Mouse (Mus musculus): Measurements from ENCODE around the gene Pik3ip1. TPM values are rescaled to one million over a fixed set of nuclear protein-coding genes. Genes with fewer than 3 reads are reported as not detected.

Pik3ip1 gene
- polyA plus RNA-seq, 1 experiment from 2014 or later = 7.0 TPM

DNA sequence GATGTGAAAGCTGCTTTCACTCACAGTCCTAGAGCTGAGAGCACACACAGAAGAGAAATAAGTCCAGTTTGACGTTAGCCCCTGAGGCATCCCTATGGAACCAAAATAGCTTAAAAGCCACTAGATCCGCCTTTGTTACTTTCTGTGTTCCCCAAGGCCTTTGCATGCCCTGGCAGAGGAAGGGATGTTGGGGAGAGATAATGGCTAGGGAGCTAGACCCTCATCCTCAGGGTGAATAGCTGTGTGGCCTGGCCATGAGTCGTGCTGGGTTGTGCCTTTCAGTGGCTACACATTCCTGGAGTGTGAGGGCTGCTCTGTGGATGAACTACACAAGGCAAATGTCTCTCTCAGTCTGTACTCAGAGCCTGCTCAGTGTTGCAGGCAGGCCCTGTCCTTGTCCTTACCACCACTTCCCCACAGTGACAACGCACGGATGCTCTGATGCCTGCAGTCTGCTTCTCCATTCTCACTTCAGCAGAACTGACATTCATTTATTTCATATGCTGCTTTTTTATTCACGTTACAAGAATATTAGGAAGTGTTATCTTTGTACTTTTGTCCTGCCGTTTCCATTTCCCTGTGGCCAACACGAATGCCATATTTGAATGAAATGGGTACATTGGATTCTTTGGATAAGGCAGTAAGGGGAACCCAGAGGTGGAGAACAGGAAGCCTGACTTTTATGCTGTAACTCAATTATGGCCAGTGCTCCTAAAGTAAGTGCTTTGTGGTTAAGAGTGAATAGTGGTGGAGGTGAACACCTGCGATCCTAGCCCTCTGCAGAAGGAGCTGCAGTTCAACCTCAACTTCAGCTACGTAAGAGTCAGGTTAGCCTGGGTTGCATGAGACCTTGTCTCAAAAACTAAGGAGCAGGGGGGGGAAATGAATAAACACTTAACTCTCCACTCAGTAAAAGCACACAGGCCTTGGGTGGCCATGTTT is 32.1 kb upstream of the Pik3ip1 start:
- H3K4me3 ChIP-seq (ENCODE audit: low read length) = no peak overlapping the region
- peaks cover 12% of the 10 kb centered on the region for H3K4me1 ChIP-seq (ENCODE audit: control insufficient read depth, insufficient read depth, low read length)

DNA sequence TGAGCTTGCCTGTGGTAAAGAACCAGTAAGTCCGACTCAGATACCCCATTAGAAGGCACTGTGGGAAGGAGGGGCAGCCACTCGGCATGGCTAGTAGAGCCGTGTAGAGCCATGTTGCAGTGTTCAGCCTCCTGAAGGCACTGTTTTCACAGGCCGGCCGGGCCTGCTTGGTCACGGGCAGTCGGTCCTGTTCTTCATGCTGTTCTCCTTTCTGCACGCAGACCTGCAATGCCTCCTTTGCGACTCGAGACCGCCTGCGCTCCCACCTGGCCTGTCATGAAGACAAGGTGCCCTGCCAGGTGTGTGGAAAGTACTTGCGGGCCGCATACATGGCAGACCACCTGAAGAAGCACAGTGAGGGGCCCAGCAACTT is 31.4 kb upstream of the Pik3ip1 start:
- no peak for ATAC-seq (ENCODE audit: low FRiP score, low TSS enrichment)
- H3K4me1 ChIP-seq (ENCODE audit: control insufficient read depth, insufficient read depth, low read length) = peaks cover 5% of the 10 kb centered on the region; the same call in 1 of the 2 replicates
- H3K27me3 ChIP-seq (ENCODE audit: control insufficient read depth, insufficient read depth, low read length) = no peaks in the 10 kb centered on the region
- no peak overlapping the region for H3K4me3 ChIP-seq (ENCODE audit: low read length)
- H3K9ac ChIP-seq (ENCODE audit: low read depth, low read length) = no peak overlapping the region
- WGBS = 91% methylated on average over 14 of the region's 14 CpGs
- no peak overlapping the region for H3K4me2 ChIP-seq (replicated peaks; ENCODE audit: low read depth, low read length)
- H3K27ac ChIP-seq (ENCODE audit: low read depth, low read length) = no peak overlapping the region
- H3K9me3 ChIP-seq (ENCODE audit: control insufficient read depth, low read length) = no peaks in the 10 kb centered on the region
- H3K36me3 ChIP-seq (ENCODE audit: control insufficient read depth, insufficient read depth, low read length) = peaks cover 98% of the 10 kb centered on the region

More for the DNA sequence above, 32.1 kb upstream of the Pik3ip1 start:
- no peak overlapping the region for H3K4me2 ChIP-seq (replicated peaks; ENCODE audit: low read depth, low read length)
- no peak overlapping the region for H3K9ac ChIP-seq (ENCODE audit: low read depth, low read length)
- WGBS = 82% methylated on average over 10 of the region's 10 CpGs
- peaks cover 98% of the 10 kb centered on the region for H3K36me3 ChIP-seq (ENCODE audit: control insufficient read depth, insufficient read depth, low read length)
- no peak overlapping the region for H3K27ac ChIP-seq (ENCODE audit: low read depth, low read length)
- no peak for ATAC-seq (ENCODE audit: low FRiP score, low TSS enrichment)
- H3K27me3 ChIP-seq (ENCODE audit: control insufficient read depth, insufficient read depth, low read length) = no peaks in the 10 kb centered on the region
- no peaks in the 10 kb centered on the region for H3K9me3 ChIP-seq (ENCODE audit: control insufficient read depth, low read length)

DNA sequence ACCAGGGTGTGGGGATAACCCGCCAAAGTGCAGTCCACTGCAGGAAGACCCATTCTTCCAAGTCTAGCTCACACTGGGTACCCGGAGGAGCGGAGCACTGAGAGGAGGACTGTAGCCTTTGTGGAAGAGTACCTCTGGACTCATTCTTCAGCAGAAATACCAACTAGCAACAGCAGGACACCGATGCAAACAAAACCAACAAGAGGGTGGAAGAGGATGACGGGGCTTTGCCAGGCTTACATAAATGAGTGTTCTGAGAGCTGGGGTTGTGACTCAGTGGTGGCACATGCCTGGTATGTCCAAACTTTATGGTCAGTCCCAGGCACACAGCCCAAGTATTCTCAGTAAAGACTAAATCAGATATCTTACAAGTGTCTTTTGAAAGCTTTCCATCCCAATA is 29.1 kb upstream of the Pik3ip1 start:
- Histone ChIP-seq H3K4me2 (replicated peaks; ENCODE audit: low read depth, low read length) (no peak overlapping the region), H3K4me3 (ENCODE audit: low read length) (no peak overlapping the region), H3K9ac (ENCODE audit: low read depth, low read length) (no peak overlapping the region), H3K36me3 (ENCODE audit: control insufficient read depth, insufficient read depth, low read length) (peaks cover 98% of the 10 kb centered on the region), H3K4me1 (ENCODE audit: control insufficient read depth, insufficient read depth, low read length) (no peaks in the 10 kb centered on the region), H3K27ac (ENCODE audit: low read depth, low read length) (no peak overlapping the region), H3K27me3 (ENCODE audit: control insufficient read depth, insufficient read depth, low read length) (no peaks in the 10 kb centered on the region), H3K9me3 (ENCODE audit: control insufficient read depth, low read length) (no peaks in the 10 kb centered on the region)
- no peak for ATAC-seq (ENCODE audit: low FRiP score, low TSS enrichment)
- WGBS = 97% methylated on average over 5 of the region's 5 CpGs

DNA sequence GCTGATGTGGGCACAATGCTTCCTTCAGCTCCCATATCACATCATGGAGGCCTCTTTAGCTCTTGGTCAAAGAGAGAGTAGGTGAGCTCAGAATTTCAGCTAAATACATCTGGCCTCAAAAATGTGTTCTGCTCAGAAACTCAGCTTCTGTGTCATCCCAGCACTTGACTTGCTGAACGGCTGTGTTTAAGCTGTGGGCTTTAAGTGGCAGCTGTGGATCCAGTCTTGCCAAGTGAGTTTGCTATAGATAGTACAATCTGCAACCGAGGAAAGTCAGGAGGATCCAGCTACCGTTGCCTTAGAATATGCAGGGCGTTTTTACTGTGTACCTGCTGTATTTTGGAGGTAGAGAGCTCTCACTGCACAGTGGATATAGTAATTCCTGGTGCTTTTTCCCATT is 27.8 kb upstream of the Pik3ip1 start:
- H3K36me3 ChIP-seq (ENCODE audit: control insufficient read depth, insufficient read depth, low read length) = peaks cover 98% of the 10 kb centered on the region
- no peak overlapping the region for H3K27ac ChIP-seq (ENCODE audit: low read depth, low read length)
- no peaks in the 10 kb centered on the region for H3K27me3 ChIP-seq (ENCODE audit: control insufficient read depth, insufficient read depth, low read length)
- WGBS = 91% methylated on average over 4 of the region's 4 CpGs
- no peak overlapping the region for H3K4me2 ChIP-seq (replicated peaks; ENCODE audit: low read depth, low read length)
- no peak for ATAC-seq (ENCODE audit: low FRiP score, low TSS enrichment)
- H3K9ac ChIP-seq (ENCODE audit: low read depth, low read length) = no peak overlapping the region
- H3K9me3 ChIP-seq (ENCODE audit: control insufficient read depth, low read length) = no peaks in the 10 kb centered on the region
- H3K4me1 ChIP-seq (ENCODE audit: control insufficient read depth, insufficient read depth, low read length) = no peaks in the 10 kb centered on the region
- H3K4me3 ChIP-seq (ENCODE audit: low read length) = no peak overlapping the region

DNA sequence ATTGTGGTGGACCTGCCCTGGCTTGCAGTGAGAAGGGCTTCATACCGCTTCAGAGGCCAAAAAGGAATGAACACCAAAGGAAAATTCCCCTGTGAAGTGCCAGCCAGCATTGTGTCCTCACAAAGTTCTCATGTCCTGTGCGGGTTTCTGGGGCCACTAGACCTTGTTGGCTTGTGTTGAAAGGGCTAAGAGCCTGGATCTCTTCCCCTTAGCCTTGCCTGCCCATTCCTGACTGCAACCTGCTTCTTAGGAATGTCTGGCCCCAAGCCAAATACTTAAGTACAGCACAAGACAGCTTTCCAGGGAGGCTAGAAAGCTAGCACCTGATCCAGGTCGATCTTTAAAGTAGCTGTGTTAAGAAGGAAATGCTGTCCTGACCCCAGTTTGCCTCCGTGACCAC is 27.4 kb upstream of the Pik3ip1 start:
- no peak overlapping the region for H3K9ac ChIP-seq (ENCODE audit: low read depth, low read length)
- no peak overlapping the region for H3K4me3 ChIP-seq (ENCODE audit: low read length)
- ATAC-seq (ENCODE audit: low FRiP score, low TSS enrichment) = no peak
- 79% methylated on average over 4 of the region's 4 CpGs for WGBS
- H3K36me3 ChIP-seq (ENCODE audit: control insufficient read depth, insufficient read depth, low read length) = peaks cover 98% of the 10 kb centered on the region
- H3K27ac ChIP-seq (ENCODE audit: low read depth, low read length) = no peak overlapping the region
- no peak overlapping the region for H3K4me2 ChIP-seq (replicated peaks; ENCODE audit: low read depth, low read length)
- H3K9me3 ChIP-seq (ENCODE audit: control insufficient read depth, low read length) = no peaks in the 10 kb centered on the region
- no peaks in the 10 kb centered on the region for H3K4me1 ChIP-seq (ENCODE audit: control insufficient read depth, insufficient read depth, low read length)
- no peaks in the 10 kb centered on the region for H3K27me3 ChIP-seq (ENCODE audit: control insufficient read depth, insufficient read depth, low read length)

DNA sequence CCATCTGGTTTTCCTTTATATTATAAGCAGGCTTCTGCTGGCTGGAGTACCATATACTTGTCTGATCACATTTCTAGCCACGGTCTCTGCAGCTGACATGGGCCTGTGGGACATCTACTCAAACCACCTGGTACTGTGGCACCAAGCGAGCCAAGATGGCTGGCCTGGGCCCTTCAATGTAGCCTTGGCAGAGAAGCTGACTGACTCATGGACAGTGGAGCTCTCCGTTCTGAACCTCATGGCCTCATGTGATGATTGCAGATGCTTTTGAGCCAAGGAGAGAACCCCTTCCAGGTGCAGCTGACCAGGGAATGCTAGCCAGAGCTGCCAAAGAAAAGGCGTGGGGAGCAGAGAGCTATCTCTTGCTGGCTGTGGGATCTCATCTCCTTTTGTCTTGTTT is 24.4 kb upstream of the Pik3ip1 start:
- H3K9ac ChIP-seq (ENCODE audit: low read depth, low read length) = no peak overlapping the region
- H3K4me2 ChIP-seq (replicated peaks; ENCODE audit: low read depth, low read length) = no peak overlapping the region
- H3K27me3 ChIP-seq (ENCODE audit: control insufficient read depth, insufficient read depth, low read length) = no peaks in the 10 kb centered on the region
- WGBS = 95% methylated on average over 4 of the region's 4 CpGs
- no peaks in the 10 kb centered on the region for H3K9me3 ChIP-seq (ENCODE audit: control insufficient read depth, low read length)
- H3K4me3 ChIP-seq (ENCODE audit: low read length) = no peak overlapping the region
- H3K36me3 ChIP-seq (ENCODE audit: control insufficient read depth, insufficient read depth, low read length) = peaks cover 98% of the 10 kb centered on the region
- H3K4me1 ChIP-seq (ENCODE audit: control insufficient read depth, insufficient read depth, low read length) = no peaks in the 10 kb centered on the region
- H3K27ac ChIP-seq (ENCODE audit: low read depth, low read length) = no peak overlapping the region
- ATAC-seq (ENCODE audit: low FRiP score, low TSS enrichment) = no peak

DNA sequence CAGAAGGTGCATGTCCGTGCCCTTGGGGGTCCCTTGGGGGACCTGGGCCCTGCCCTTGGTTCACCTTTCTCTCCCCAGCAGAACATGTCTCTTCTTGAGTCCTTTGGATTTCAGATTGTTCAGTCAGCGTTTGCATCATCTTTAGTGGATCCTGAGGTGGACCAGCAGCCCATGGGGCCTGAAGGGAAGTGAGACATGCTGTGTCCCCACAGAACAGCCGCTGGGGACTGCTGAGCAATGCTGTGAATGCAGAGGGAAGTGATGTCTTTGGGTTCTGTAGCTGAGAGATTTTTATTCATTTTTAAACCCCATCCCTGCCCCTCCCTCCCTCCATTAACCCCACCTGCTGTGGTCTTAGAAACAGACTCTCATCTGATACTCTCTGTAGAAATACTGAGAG is 22.3 kb upstream of the Pik3ip1 start:
- no peak for ATAC-seq (ENCODE audit: low FRiP score, low TSS enrichment)
- Histone ChIP-seq H3K36me3 (ENCODE audit: control insufficient read depth, insufficient read depth, low read length) (peaks cover 88% of the 10 kb centered on the region), H3K9ac (ENCODE audit: low read depth, low read length) (no peak overlapping the region), H3K4me3 (ENCODE audit: low read length) (no peak overlapping the region), H3K9me3 (ENCODE audit: control insufficient read depth, low read length) (no peaks in the 10 kb centered on the region), H3K27ac (ENCODE audit: low read depth, low read length) (no peak overlapping the region), H3K27me3 (ENCODE audit: control insufficient read depth, insufficient read depth, low read length) (no peaks in the 10 kb centered on the region), H3K4me2 (replicated peaks; ENCODE audit: low read depth, low read length) (no peak overlapping the region), H3K4me1 (ENCODE audit: control insufficient read depth, insufficient read depth, low read length) (no peaks in the 10 kb centered on the region)
- 97% methylated on average over 3 of the region's 3 CpGs for WGBS

DNA sequence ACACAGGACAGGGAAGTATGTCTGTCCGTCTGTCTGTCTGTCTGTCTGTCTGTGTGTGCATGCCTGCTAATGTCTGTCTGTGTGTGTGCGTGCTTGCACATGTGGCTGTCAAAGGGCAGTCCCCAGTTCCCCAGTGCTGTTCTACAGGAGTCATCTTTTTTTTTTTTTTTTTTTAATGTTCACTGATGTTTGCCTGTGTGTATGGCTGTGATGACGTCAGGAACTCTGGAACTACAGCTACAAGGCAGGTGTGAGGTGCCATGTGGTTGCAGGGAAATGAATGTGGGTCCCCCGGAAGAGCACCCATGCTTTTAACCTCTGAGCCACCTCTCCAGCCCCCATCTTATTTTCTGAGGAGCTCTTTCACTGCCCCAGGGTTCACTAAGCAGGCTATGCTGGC is 20.3 kb upstream of the Pik3ip1 start:
- Histone ChIP-seq H3K27me3 (ENCODE audit: control insufficient read depth, insufficient read depth, low read length) (no peaks in the 10 kb centered on the region), H3K27ac (ENCODE audit: low read depth, low read length) (no peak overlapping the region), H3K4me2 (replicated peaks; ENCODE audit: low read depth, low read length) (no peak overlapping the region), H3K4me3 (ENCODE audit: low read length) (no peak overlapping the region), H3K36me3 (ENCODE audit: control insufficient read depth, insufficient read depth, low read length) (peaks cover 70% of the 10 kb centered on the region), H3K9me3 (ENCODE audit: control insufficient read depth, low read length) (no peaks in the 10 kb centered on the region), H3K9ac (ENCODE audit: low read depth, low read length) (no peak overlapping the region), H3K4me1 (ENCODE audit: control insufficient read depth, insufficient read depth, low read length) (no peaks in the 10 kb centered on the region)
- no peak for ATAC-seq (ENCODE audit: low FRiP score, low TSS enrichment)
- 91% methylated on average over 4 of the region's 4 CpGs for WGBS

DNA sequence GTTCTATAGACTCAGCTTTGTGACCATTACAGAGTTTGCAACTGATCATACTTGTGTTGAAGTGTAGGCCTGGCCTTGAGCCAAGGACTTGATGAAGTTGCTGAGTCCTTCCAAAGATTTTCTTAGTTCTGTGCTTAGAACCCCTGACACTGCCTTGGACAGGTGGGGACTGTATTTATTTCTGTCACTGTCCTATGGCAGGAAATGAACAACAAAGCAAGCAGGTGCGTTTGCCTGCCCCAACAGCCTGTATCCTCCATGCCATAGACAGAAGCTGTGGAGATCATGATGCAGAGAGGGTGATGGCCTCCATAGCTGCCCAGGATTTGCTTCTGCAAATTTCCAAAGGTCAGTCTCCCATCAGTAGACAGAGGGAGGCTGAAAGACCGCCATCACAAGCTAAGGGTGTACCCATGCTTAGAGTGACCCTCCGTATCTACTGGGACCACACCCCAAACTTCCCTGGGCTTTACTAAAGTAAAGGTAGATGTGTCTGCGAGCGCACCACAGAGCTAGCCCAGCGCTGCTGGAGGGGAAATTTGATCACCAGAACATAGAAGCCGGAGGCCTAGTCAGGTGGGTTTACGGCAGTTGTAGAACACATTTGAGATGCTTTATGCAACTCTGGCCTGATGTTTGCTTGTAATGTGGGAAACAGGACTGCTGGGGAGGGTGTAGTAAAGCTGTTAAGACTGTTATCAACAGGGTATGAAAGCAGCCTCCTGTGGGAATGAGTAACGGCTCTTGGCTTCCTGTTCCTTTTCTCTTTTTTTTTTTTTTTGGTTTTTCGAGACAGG is 19.2 kb upstream of the Pik3ip1 start:
- no peaks in the 10 kb centered on the region for H3K27me3 ChIP-seq (ENCODE audit: control insufficient read depth, insufficient read depth, low read length)
- H3K9me3 ChIP-seq (ENCODE audit: control insufficient read depth, low read length) = no peaks in the 10 kb centered on the region
- ATAC-seq (ENCODE audit: low FRiP score, low TSS enrichment) = no peak
- no peak overlapping the region for H3K4me3 ChIP-seq (ENCODE audit: low read length)
- peaks cover 59% of the 10 kb centered on the region for H3K36me3 ChIP-seq (ENCODE audit: control insufficient read depth, insufficient read depth, low read length)
- no peaks in the 10 kb centered on the region for H3K4me1 ChIP-seq (ENCODE audit: control insufficient read depth, insufficient read depth, low read length)
- 89% methylated on average over 9 of the region's 10 CpGs for WGBS
- H3K27ac ChIP-seq (ENCODE audit: low read depth, low read length) = no peak overlapping the region
- no peak overlapping the region for H3K9ac ChIP-seq (ENCODE audit: low read depth, low read length)
- no peak overlapping the region for H3K4me2 ChIP-seq (replicated peaks; ENCODE audit: low read depth, low read length)
